Mouse (Mus musculus) v-Abl transformed pro-B cells (cell line): ENCODE data around the gene Pi4kb.
"Not testable (repeated sequence)": the region's sequence is repeated elsewhere in the genome, so short reads cannot be mapped to it uniquely, and the experiment has no call there.

ENCODE experiments used
- in situ Hi-C, 2 experiments: fragments of 400-800 bp; cut with MboI; formaldehyde crosslinking; loops; one replicate each; pipeline ENCODE4 v1.15.1; 2025; ENCODE audit not compliant: unreplicated experiment in 2 of 2

The Pi4kb gene

GRCm38 (mm10) chr3:95013699-95014427 is 39.3 kb downstream of the Pi4kb start:
- in situ Hi-C loops: no loop called here

GRCm38 (mm10) chr3:95014428-95015151 is 40.1 kb downstream of the Pi4kb start:
- in situ Hi-C loops: no loop called here

GRCm38 (mm10) chr3:95015337-95015872 is 40.9 kb downstream of the Pi4kb start, which contains the start of gene Zfp687:
Gene Zfp687, minus strand, starts transcription at chr3:95015448.
- in situ Hi-C loops: no loop called here

- in situ Hi-C loops: no loop called here
Measured at GRCm38 (mm10) chr3:95015891-95016531, 41.5 kb downstream of the Pi4kb start.

- in situ Hi-C loops: no loop called here
Measured at GRCm38 (mm10) chr3:95016532-95017056, 42.1 kb downstream of the Pi4kb start.

GRCm38 (mm10) chr3:95018741-95019140 is 44.2 kb downstream of the Pi4kb start:
- in situ Hi-C loops: no loop called here

GRCm38 (mm10) chr3:95020956-95021355 is 46.4 kb downstream of the Pi4kb start:
- in situ Hi-C loops: not testable (repeated sequence)

- in situ Hi-C loops: no loop called here
Measured at GRCm38 (mm10) chr3:95024551-95024950, 50.0 kb downstream of the Pi4kb start.

GRCm38 (mm10) chr3:95025202-95025601 is 50.7 kb downstream of the Pi4kb start:
- in situ Hi-C loops: no loop called here

GRCm38 (mm10) chr3:95027057-95027645 is 52.6 kb downstream of the Pi4kb start:
- in situ Hi-C loops: no loop called here

GRCm38 (mm10) chr3:95027701-95028100 is 53.2 kb downstream of the Pi4kb start:
- in situ Hi-C loops: no loop called here

GRCm38 (mm10) chr3:95028603-95029002 is 54.1 kb downstream of the Pi4kb start:
- in situ Hi-C loops: no loop called here

- in situ Hi-C loops: not testable (repeated sequence)
Measured at GRCm38 (mm10) chr3:95029291-95029827, 54.8 kb downstream of the Pi4kb start.

GRCm38 (mm10) chr3:95029953-95030352 is 55.4 kb downstream of the Pi4kb start:
- in situ Hi-C loops: no loop called here

- in situ Hi-C loops: no loop called here
Measured at GRCm38 (mm10) chr3:95041625-95042024, 67.1 kb downstream of the Pi4kb start.

- in situ Hi-C loops: no loop called here
Measured at GRCm38 (mm10) chr3:95042166-95042837, 67.8 kb downstream of the Pi4kb start, which contains the start of gene Psmd4. Gene Psmd4, minus strand, starts transcription at chr3:95042614.

GRCm38 (mm10) chr3:95042838-95043229 is 68.3 kb downstream of the Pi4kb start:
- in situ Hi-C loops: no loop called here

GRCm38 (mm10) chr3:95043251-95043650 is 68.7 kb downstream of the Pi4kb start:
- in situ Hi-C loops: no loop called here

GRCm38 (mm10) chr3:95046462-95047057 is 72.0 kb downstream of the Pi4kb start:
- in situ Hi-C loops: no loop called here
